Comparison of ENCODE assay signal across 18 mouse cellular contexts in the genomic region with DNA sequence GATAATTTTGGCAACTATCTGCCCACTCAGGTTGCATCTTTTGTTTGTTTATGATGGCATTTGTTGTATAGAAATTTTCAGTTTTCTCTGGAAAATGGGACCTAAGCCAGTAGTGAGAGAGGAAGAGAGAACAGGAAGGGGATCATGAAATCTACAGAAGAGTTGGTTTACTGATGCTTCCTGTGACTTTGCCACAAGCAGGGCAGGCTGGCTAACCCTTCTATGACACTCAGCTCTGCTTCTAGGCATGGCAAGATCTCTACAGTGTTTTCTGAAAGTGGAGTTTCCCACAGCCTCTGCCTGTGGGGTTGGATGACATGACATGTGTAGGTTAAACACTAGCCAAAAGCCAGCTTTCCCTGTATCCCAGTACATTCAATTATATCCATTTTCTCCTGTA.
DNase-seq lines count a peak whose midpoint lies in the region; ATAC-seq and TF ChIP-seq lines count a peak whose summit lies in the region.
"Had no signal": no experiment of that assay in that cellular context is flagged by ENCODE, and none has a peak within 500 bp of the region (broad histone marks: within the 10 kb centered on the region; RNA-seq: fewer than 3 reads in every experiment).

No protein-coding gene starts in this region.

- no peak overlapping the region for H3K9ac ChIP-seq in lung, postnatal 0 days (replicated peaks; ENCODE audit: low read depth)
- H3K9ac ChIP-seq in heart, embryonic 11.5 days (ENCODE audit: low read depth, low read length), result no peak overlapping the region
- H3K9ac ChIP-seq: embryonic facial prominence, embryonic 12.5 days; forebrain, embryonic 15.5 days; hindbrain, embryonic 14.5 days had no signal

- no peak for ATAC-seq in lung, postnatal 0 days
- peak; percentile 54 for ATAC-seq in inflammation-experienced regulatory T-cells, adult 6 months
- ATAC-seq in heart, embryonic 11.5 days (replicated peaks; ENCODE audit: insufficient number of reproducible peaks, low FRiP score, low TSS enrichment), result no peak
- ATAC-seq: forebrain, embryonic 15.5 days had no signal

- peak; percentile 28 for DNase-seq in lung, postnatal 0 days (ENCODE audit: low spot score)
- no peak for DNase-seq in lung, postnatal 25 days (ENCODE audit: low spot score)
- peak; percentile 16 for DNase-seq in naive thymus-derived CD4-positive, alpha-beta T cell, adult 2 months (ENCODE audit: low read depth)
- no peak for DNase-seq in liver
- DNase-seq in kidney, postnatal 36 days, result no peak
- DNase-seq: adrenal gland, postnatal 14 days; cerebellum, adult 2 months; cerebellum, postnatal 14 days; gastrocnemius, postnatal 10 days; heart, postnatal 10 days; kidney, adult 11 months had no signal

- no peak for TF ChIP-seq CTCF in lung, postnatal 0 days (IDR thresholded peaks at IDR 0.05)
- TF ChIP-seq CTCF in bone marrow macrophage, adult 2 months (IDR thresholded peaks at IDR 0.05; ENCODE audit: low read depth, low read length), result no peak

- TF ChIP-seq EP300 in lung, postnatal 0 days (IDR thresholded peaks at IDR 0.05), result peak; percentile 23; the same call in 1 of the 2 replicates

- H3K27ac ChIP-seq in lung, postnatal 0 days (ENCODE audit: low read length), result no peak overlapping the region
- H3K27ac ChIP-seq in bone marrow macrophage, adult 2 months (ENCODE audit: insufficient read depth, low read depth, low read length), result peak overlapping the region; percentile 57
- no peak overlapping the region for H3K27ac ChIP-seq in heart, embryonic 11.5 days (ENCODE audit: low read depth, low read length)
- H3K27ac ChIP-seq: embryonic facial prominence, embryonic 12.5 days; forebrain, embryonic 15.5 days; hindbrain, embryonic 10.5 days; hindbrain, embryonic 14.5 days had no signal

- no peaks in the 10 kb centered on the region for H3K4me1 ChIP-seq in lung, postnatal 0 days (ENCODE audit: insufficient read depth, low read depth, low read length)
- peaks cover 11% of the 10 kb centered on the region for H3K4me1 ChIP-seq in bone marrow macrophage, adult 2 months (ENCODE audit: control insufficient read depth, insufficient read depth, low read length)
- no peaks in the 10 kb centered on the region for H3K4me1 ChIP-seq in heart, embryonic 11.5 days (ENCODE audit: control insufficient read depth, insufficient read depth, low read length)
- H3K4me1 ChIP-seq: embryonic facial prominence, embryonic 12.5 days; forebrain, embryonic 15.5 days; hindbrain, embryonic 10.5 days had no signal

- no peak overlapping the region for H3K4me2 ChIP-seq in lung, postnatal 0 days (replicated peaks; ENCODE audit: low read depth, low read length)
- no peak overlapping the region for H3K4me2 ChIP-seq in heart, embryonic 11.5 days
- H3K4me2 ChIP-seq: embryonic facial prominence, embryonic 12.5 days; forebrain, embryonic 15.5 days; hindbrain, embryonic 14.5 days had no signal

- H3K4me3 ChIP-seq in lung, postnatal 0 days (ENCODE audit: low read depth, low read length), result no peak overlapping the region
- no peak overlapping the region for H3K4me3 ChIP-seq in bone marrow macrophage, adult 2 months (ENCODE audit: insufficient read depth, low read length)
- H3K4me3 ChIP-seq in heart, embryonic 11.5 days (ENCODE audit: low read depth, low read length), result no peak overlapping the region
- H3K4me3 ChIP-seq: embryonic facial prominence, embryonic 12.5 days; forebrain, embryonic 15.5 days; hindbrain, embryonic 10.5 days had no signal

- no peaks in the 10 kb centered on the region for H3K9me3 ChIP-seq in lung, postnatal 0 days (ENCODE audit: low read length)
- no peaks in the 10 kb centered on the region for H3K9me3 ChIP-seq in heart, embryonic 11.5 days (replicated peaks; ENCODE audit: control insufficient read depth, low read length)
- H3K9me3 ChIP-seq: embryonic facial prominence, embryonic 12.5 days; forebrain, embryonic 15.5 days; hindbrain, embryonic 10.5 days had no signal

- no peaks in the 10 kb centered on the region for H3K36me3 ChIP-seq in lung, postnatal 0 days (ENCODE audit: insufficient read depth, low read length)
- H3K36me3 ChIP-seq in heart, embryonic 11.5 days (ENCODE audit: control insufficient read depth, insufficient read depth, low read length), result no peaks in the 10 kb centered on the region
- H3K36me3 ChIP-seq: embryonic facial prominence, embryonic 12.5 days; forebrain, embryonic 15.5 days; hindbrain, embryonic 10.5 days had no signal

- no peak for TF ChIP-seq POLR2A in bone marrow macrophage, adult 2 months (IDR thresholded peaks at IDR 0.05; ENCODE audit: borderline replicate concordance, low read depth, low read length)

- no peaks in the 10 kb centered on the region for H3K27me3 ChIP-seq in lung, postnatal 0 days (replicated peaks; ENCODE audit: insufficient read depth, low read length)
- H3K27me3 ChIP-seq in heart, embryonic 11.5 days (ENCODE audit: control insufficient read depth, insufficient read depth, low read length), result no peaks in the 10 kb centered on the region
- H3K27me3 ChIP-seq: embryonic facial prominence, embryonic 12.5 days; forebrain, embryonic 15.5 days had no signal

Comparison
In these comparisons a context has a peak if more than half of its experiments do, and no peak if none do; other contexts are left out.
1. DNase-seq: peak in lung, postnatal 0 days (single experiment) and naive thymus-derived CD4-positive, alpha-beta T cell, adult 2 months (single experiment); none in lung, postnatal 25 days (single experiment), liver (single experiment) and kidney, postnatal 36 days (0 of 2).